Mouse (Mus musculus): ENCODE results near the gene Wnt1. TPM values are rescaled to one million over a fixed set of nuclear protein-coding genes. Genes with fewer than 3 reads are reported as not detected.

Gene Wnt1
- polyA plus RNA-seq, 1 experiment = not detected

- WGBS = 13% methylated on average over 19 of the region's 19 CpGs
- no peak for DNase-seq (ENCODE audit: low read depth, low spot score)
Measured at GRCm38 (mm10) chr15:98777005-98777616, 12.5 kb upstream of the Wnt1 start.

DNA sequence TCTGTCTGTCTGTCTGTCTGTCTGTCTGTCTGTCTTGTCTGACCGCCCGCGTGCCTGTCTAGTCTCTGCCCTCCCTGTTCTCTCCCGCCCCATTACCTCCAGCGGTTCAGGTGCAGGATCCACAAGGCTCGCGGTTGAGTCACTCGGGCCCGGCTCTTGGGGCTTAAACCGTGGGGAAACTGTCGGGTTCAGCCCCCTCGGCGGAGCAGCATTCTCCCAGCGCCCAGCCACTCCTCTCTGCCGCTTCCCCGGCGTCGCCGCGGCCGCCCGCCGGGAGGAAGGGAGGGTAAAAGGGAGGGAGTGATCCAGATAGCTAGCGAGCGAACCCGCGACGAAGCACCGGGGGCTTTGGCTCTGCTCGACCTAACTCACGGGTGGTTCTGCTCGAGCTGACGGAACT is 11.9 kb upstream of the Wnt1 start, which contains the start of gene Wnt10b:
Gene Wnt10b, minus strand, starts transcription at position 389 of the 400 bp plus-strand sequence.
- 1% methylated on average over 27 of the region's 33 CpGs for WGBS
- no peak for DNase-seq (ENCODE audit: low read depth, low spot score)

- 5% methylated on average over 25 of the region's 25 CpGs for WGBS
- DNase-seq (ENCODE audit: low read depth, low spot score) = no peak
Measured at GRCm38 (mm10) chr15:98778191-98778770, 11.4 kb upstream of the Wnt1 start.

DNA sequence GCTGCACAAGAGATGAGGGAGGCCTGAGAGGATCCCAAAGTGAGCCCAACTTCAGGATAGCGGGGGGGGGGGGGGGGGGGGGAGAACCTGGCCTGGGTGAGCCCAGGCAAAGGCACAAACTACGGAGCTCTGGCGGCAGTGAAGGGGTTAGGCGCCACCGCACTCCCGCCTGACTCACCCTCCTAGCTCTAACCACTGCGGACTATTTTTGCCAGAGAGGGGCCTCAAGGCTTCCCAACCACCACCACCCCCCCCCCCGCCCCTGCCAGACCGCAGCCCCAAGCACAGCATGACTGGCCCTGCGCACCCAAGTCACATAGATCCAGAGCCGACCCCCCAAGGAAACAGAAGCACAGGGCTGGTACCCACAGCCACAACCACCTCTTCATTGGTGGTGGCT is 10.9 kb upstream of the Wnt1 start:
- WGBS = 11% methylated on average over 11 of the region's 11 CpGs
- no peak for DNase-seq (ENCODE audit: low read depth, low spot score)

- DNase-seq (ENCODE audit: low read depth, low spot score) = no peak
- WGBS = 15% methylated on average over 8 of the region's 8 CpGs
Measured at GRCm38 (mm10) chr15:98780075-98780474, 9.6 kb upstream of the Wnt1 start.

GRCm38 (mm10) chr15:98780573-98780972 is 9.1 kb upstream of the Wnt1 start:
- WGBS = 25% methylated on average over 13 of the region's 13 CpGs

GRCm38 (mm10) chr15:98781166-98781565 is 8.5 kb upstream of the Wnt1 start:
- WGBS = 50% methylated on average over 6 of the region's 6 CpGs
- no peak for DNase-seq (ENCODE audit: low read depth, low spot score)

More at GRCm38 (mm10) chr15:98780573-98780972, 9.1 kb upstream of the Wnt1 start:
- DNase-seq (ENCODE audit: low read depth, low spot score) = no peak

GRCm38 (mm10) chr15:98785744-98786143 is 3.9 kb upstream of the Wnt1 start:
- 55% methylated on average over 7 of the region's 7 CpGs for WGBS
- no peak for DNase-seq (ENCODE audit: low read depth, low spot score)

DNA sequence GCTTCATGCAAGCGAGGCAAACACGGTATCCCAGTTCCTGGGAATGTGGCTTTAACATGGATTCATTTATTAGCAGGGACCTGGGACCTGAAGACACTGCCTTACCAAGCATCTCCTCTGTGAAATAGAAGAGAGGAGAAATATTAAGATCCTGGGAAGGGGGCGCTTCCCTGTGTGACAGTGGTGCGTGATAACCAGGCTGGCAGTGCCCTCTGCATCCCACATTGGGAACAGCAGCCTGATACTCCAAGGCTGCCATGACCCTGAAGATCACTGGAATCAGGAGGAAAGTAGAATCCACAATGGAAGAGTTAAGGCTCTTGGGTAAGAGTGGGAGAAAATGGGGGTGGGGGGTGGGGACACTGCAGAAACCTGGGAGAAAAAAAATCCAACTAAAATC is 1.7 kb upstream of the Wnt1 start:
- no peak for DNase-seq (ENCODE audit: low read depth, low spot score)
- 32% methylated on average over 4 of the region's 4 CpGs for WGBS

GRCm38 (mm10) chr15:98788972-98789660 is 541 bp upstream of the Wnt1 start:
- DNase-seq (ENCODE audit: low read depth, low spot score) = no peak
- 5% methylated on average over 24 of the region's 24 CpGs for WGBS

GRCm38 (mm10) chr15:98790761-98791160 is 1.1 kb downstream of the Wnt1 start:
- WGBS = 1% methylated on average over 23 of the region's 23 CpGs
- DNase-seq (ENCODE audit: low read depth, low spot score) = no peak

DNA sequence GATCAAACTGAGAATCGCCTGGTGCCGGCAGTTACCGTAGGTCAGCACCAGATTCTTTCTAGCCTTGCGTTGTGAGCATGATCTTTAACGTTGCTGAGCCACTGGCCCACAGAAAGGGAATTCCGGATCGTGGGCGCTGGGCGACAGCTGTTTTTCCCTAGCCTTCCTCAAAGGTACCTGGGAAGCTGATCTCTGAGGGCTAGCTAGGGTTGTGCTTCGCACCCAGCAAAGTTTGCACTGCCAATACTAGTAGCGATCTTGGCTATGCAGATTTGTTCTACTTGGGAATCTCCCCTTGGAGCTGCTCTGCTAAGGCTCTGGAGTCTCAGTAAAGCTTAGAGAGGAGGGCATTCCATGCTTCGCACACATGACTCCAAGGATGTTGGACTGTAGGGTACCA is 1.6 kb downstream of the Wnt1 start:
- WGBS = 1% methylated on average over 12 of the region's 12 CpGs
- no peak for DNase-seq (ENCODE audit: low read depth, low spot score)

- WGBS = 3% methylated on average over 23 of the region's 23 CpGs
- no peak for DNase-seq (ENCODE audit: low read depth, low spot score)
Measured at GRCm38 (mm10) chr15:98791771-98792170, 2.1 kb downstream of the Wnt1 start.

- WGBS = 2% methylated on average over 74 of the region's 75 CpGs
- DNase-seq (ENCODE audit: low read depth, low spot score) = no peak
Measured at GRCm38 (mm10) chr15:98792233-98793020, 2.8 kb downstream of the Wnt1 start.

DNA sequence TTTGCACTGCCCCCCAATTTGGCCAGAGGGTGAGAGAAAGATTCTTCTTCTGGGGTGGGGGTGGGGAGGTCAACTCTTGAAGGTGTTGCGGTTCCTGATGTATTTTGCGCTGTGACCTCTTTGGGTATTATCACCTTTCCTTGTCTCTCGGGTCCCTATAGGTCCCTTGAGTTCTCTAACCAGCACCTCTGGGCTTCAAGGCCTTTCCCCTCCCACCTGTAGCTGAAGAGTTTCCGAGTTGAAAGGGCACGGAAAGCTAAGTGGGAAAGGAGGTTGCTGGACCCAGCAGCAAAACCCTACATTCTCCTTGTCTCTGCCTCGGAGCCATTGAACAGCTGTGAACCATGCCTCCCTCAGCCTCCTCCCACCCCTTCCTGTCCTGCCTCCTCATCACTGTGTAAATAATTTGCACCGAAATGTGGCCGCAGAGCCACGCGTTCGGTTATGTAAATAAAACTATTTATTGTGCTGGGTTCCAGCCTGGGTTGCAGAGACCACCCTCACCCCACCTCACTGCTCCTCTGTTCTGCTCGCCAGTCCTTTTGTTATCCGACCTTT is 3.6 kb downstream of the Wnt1 start:
- 5% methylated on average over 13 of the region's 13 CpGs for WGBS
- DNase-seq (ENCODE audit: low read depth, low spot score) = no peak

- 8% methylated on average over 13 of the region's 13 CpGs for WGBS
- DNase-seq (ENCODE audit: low read depth, low spot score) = no peak
Measured at GRCm38 (mm10) chr15:98796803-98797595, 7.3 kb downstream of the Wnt1 start.

DNA sequence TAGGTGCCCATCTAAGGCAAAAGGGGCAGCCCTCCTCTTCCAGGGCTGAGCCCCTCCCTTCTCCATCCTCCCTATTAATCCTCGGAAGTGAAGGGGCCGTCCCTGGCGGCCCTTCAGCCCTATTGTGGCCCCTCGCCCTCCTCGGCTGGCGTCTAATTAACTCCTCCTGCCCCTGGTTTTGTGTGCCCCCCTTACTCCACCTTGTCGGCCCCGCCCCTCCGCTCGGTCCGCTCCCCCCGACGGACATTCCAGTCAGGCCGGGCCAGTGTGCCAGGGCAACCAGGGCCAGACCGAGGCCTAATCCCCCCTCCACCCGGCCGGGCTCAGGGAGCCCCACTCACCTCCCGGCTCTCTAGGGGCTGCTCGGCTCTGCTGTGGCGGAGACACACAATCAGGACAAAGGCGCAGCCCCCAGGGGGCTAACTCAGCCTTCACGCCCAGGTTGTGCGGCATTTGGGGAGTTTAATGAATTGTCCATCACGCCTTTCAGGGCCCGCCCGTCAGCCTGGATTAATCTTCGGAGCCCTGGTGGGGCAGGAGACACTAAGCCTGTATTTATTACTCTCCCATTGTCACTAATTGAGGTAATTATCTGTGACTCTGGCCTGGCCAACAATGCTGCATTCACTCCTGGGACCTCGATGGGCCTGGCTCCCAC is 8.3 kb downstream of the Wnt1 start:
- no peak for DNase-seq (ENCODE audit: low read depth, low spot score)
- 20% methylated on average over 28 of the region's 28 CpGs for WGBS

DNA sequence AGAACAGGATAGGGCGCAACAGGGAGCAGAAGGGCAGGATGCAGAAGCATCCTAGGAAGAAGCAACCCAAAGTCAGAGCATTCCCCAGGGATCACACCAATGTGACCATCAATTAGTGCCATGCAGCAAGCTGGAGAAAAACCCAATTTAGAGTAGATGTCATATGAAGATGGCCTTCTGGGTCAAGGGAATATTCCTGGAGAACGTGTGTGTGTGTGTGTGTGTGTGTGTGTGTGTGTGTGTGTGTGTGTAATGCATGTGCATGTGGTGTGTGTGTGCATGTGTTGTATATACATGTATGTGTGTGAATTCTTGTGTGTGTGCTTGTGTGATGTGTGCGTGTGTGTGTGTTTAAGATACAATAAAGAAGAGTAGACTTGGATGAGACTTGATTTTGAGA is 9.2 kb downstream of the Wnt1 start:
- DNase-seq (ENCODE audit: low read depth, low spot score) = no peak
- 58% methylated on average over 3 of the region's 3 CpGs for WGBS

DNA sequence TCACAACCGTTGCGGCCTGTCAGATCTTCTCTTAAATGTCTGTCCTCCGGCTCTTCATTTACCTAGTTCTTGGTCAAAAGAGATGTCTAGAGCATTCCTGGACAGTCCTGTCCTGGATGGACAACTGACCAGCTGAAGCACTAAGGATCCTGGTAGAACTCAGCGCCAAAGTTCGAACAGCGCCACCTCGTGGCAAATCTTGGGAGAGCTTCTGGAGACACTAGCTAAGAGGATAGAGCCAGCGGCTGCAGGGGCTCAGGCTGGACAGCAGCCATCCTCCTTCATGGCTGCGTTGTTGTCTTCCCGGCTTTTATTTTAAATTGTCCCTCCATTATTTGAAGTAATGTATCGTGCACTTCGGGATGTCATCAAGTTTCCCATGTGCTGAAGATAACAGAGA is 9.7 kb downstream of the Wnt1 start:
- DNase-seq (ENCODE audit: low read depth, low spot score) = no peak
- 11% methylated on average over 12 of the region's 12 CpGs for WGBS
